Mouse (Mus musculus) A20 (cell line): Measurements from ENCODE around the gene Atf4.

Source experiments
- DNase-seq: peaks from one replicate; pipeline ENCODE4 v3.0.0-alpha.2; 2011; ENCODE audit warnings: low read depth, low spot score

Atf4 gene

GRCm38 (mm10) chr15:80254847-80255645 lies at the start of gene Atf4:
TSS of gene Atf4 (plus strand) at chr15:80255184.
- peak; percentile 99 for DNase-seq

- DNase-seq, result no peak
These were observed 48.9 kb upstream of the Atf4 start for GRCm38 (mm10) chr15:80206057-80206565.

GRCm38 (mm10) chr15:80208446-80208845 lies 46.5 kb upstream of the Atf4 start:
- no peak for DNase-seq

GRCm38 (mm10) chr15:80213688-80214087 lies 41.3 kb upstream of the Atf4 start:
- no peak for DNase-seq

GRCm38 (mm10) chr15:80215716-80216479 lies 39.1 kb upstream of the Atf4 start:
- peak; percentile 60 for DNase-seq

- no peak for DNase-seq
These were observed 38.5 kb upstream of the Atf4 start for GRCm38 (mm10) chr15:80216480-80216820.

GRCm38 (mm10) chr15:80217476-80217875 lies 37.5 kb upstream of the Atf4 start:
- no peak for DNase-seq

- DNase-seq, result peak; percentile 92
These were observed 35.8 kb upstream of the Atf4 start for GRCm38 (mm10) chr15:80219211-80219610.

- peak; percentile 86 for DNase-seq
These were observed 35.0 kb upstream of the Atf4 start for GRCm38 (mm10) chr15:80219705-80220657.

GRCm38 (mm10) chr15:80221031-80221430 lies 34.0 kb upstream of the Atf4 start:
- no peak for DNase-seq

GRCm38 (mm10) chr15:80223751-80224150 lies 31.2 kb upstream of the Atf4 start:
- no peak for DNase-seq

- peak; percentile 85 for DNase-seq
These were observed 29.8 kb upstream of the Atf4 start for GRCm38 (mm10) chr15:80225208-80225607.

GRCm38 (mm10) chr15:80225796-80226195 lies 29.2 kb upstream of the Atf4 start:
- peak; percentile 77 for DNase-seq

GRCm38 (mm10) chr15:80228071-80228800 lies 26.7 kb upstream of the Atf4 start:
- DNase-seq, result no peak

GRCm38 (mm10) chr15:80232331-80232730 lies 22.7 kb upstream of the Atf4 start:
- no peak for DNase-seq

GRCm38 (mm10) chr15:80233053-80233452 lies 21.9 kb upstream of the Atf4 start:
- DNase-seq, result no peak

GRCm38 (mm10) chr15:80233733-80234509 lies 21.1 kb upstream of the Atf4 start, which contains the start of gene Mief1:
TSS of gene Mief1 (plus strand) at chr15:80234018.
- DNase-seq, result peak; percentile 100

- no peak for DNase-seq
These were observed 19.4 kb upstream of the Atf4 start, which contains the start of gene AC140267.1 for GRCm38 (mm10) chr15:80235535-80235934. TSS of gene AC140267.1 (plus strand) at chr15:80235835.

GRCm38 (mm10) chr15:80248135-80248534 lies 6.8 kb upstream of the Atf4 start:
- no peak for DNase-seq

- no peak for DNase-seq
These were observed 6.4 kb upstream of the Atf4 start for GRCm38 (mm10) chr15:80248596-80248995.
